Mouse (Mus musculus): ENCODE measurements around the gene Vps53. TPM values are rescaled to one million over a fixed set of nuclear protein-coding genes. Genes with fewer than 3 reads are reported as not detected.

The Vps53 gene
- polyA plus RNA-seq, 2 experiments from 2014 or later: 51.6 to 60.3 TPM

GRCm38 (mm10) chr11:76050967-76051512, 128.4 kb downstream of the Vps53 start:
- no peak for ATAC-seq

- no peak for ATAC-seq
Observed at GRCm38 (mm10) chr11:76050509-76050908, 128.9 kb downstream of the Vps53 start.

GRCm38 (mm10) chr11:76045367-76045766, 134.1 kb downstream of the Vps53 start:
- ATAC-seq: no peak

GRCm38 (mm10) chr11:76044468-76044867, 135.0 kb downstream of the Vps53 start:
- no peak for ATAC-seq

GRCm38 (mm10) chr11:76042882-76043281, 136.6 kb downstream of the Vps53 start:
- ATAC-seq: no peak

GRCm38 (mm10) chr11:76042041-76042638, 137.3 kb downstream of the Vps53 start:
- ATAC-seq: no peak

GRCm38 (mm10) chr11:76040761-76041376, 138.6 kb downstream of the Vps53 start:
- ATAC-seq: no peak

GRCm38 (mm10) chr11:76040106-76040505, 139.3 kb downstream of the Vps53 start:
- peak; percentile 49 for ATAC-seq

GRCm38 (mm10) chr11:76039271-76040053, 140.0 kb downstream of the Vps53 start:
- ATAC-seq: no peak

GRCm38 (mm10) chr11:76037581-76038294, 141.7 kb downstream of the Vps53 start:
- peak; percentile 74 for ATAC-seq

GRCm38 (mm10) chr11:76035182-76035581, 144.3 kb downstream of the Vps53 start:
- no peak for ATAC-seq

GRCm38 (mm10) chr11:76033836-76034235, 145.6 kb downstream of the Vps53 start:
- ATAC-seq: no peak

- ATAC-seq: no peak
Observed at GRCm38 (mm10) chr11:76033359-76033758, 146.1 kb downstream of the Vps53 start.

- ATAC-seq: no peak
Observed at GRCm38 (mm10) chr11:76028072-76028465, 151.4 kb downstream of the Vps53 start.

- ATAC-seq: peak; percentile 43
Observed at GRCm38 (mm10) chr11:76027139-76028071, 152.0 kb downstream of the Vps53 start, which contains the start of gene Rflnb. TSS of gene Rflnb (minus strand) at chr11:76027782.

- ATAC-seq: peak; percentile 75
Observed at GRCm38 (mm10) chr11:76026527-76027138, 152.8 kb downstream of the Vps53 start.

GRCm38 (mm10) chr11:76025080-76025583, 154.3 kb downstream of the Vps53 start:
- no peak for ATAC-seq

GRCm38 (mm10) chr11:76020916-76021315, 158.5 kb downstream of the Vps53 start:
- ATAC-seq: no peak

GRCm38 (mm10) chr11:76019879-76020278, 159.6 kb downstream of the Vps53 start:
- no peak for ATAC-seq

GRCm38 (mm10) chr11:76015814-76016213, 163.6 kb downstream of the Vps53 start:
- ATAC-seq: no peak

GRCm38 (mm10) chr11:76015251-76015650, 164.2 kb downstream of the Vps53 start:
- ATAC-seq: peak; percentile 93

Data from CD4-positive, CD25-positive, alpha-beta regulatory T cell, adult 4 months (primary cell).